ENCODE assay signal across 8 mouse cellular contexts in genomic region chr3:87952440-87952839, GRCm38 (mm10). TPM values are rescaled to one million over a fixed set of nuclear protein-coding genes. Genes with fewer than 3 reads are reported as not detected.
DNase-seq lines count a peak whose midpoint lies in the region; ATAC-seq and TF ChIP-seq lines count a peak whose summit lies in the region.

No protein-coding gene starts in this region.

- WGBS in heart, embryonic 16.5 days, result 4% methylated on average over 4 of the region's 5 CpGs
- WGBS in embryonic facial prominence, embryonic 15.5 days, result 7% methylated on average over 5 of the region's 5 CpGs
- WGBS in midbrain, postnatal 0 days, result 4% methylated on average over 4 of the region's 5 CpGs

- peak; percentile 77 for ATAC-seq in heart, embryonic 16.5 days (replicated peaks; ENCODE audit: extremely low read depth, insufficient read depth, low FRiP score)
- peak; percentile 75 for ATAC-seq in embryonic facial prominence, embryonic 15.5 days (ENCODE audit: insufficient number of reproducible peaks, low FRiP score, low TSS enrichment, low read depth)
- ATAC-seq in midbrain, postnatal 0 days (ENCODE audit: low FRiP score), result peak; percentile 47; the same call in 1 of the 2 replicates
- no peak for ATAC-seq in monocyte, adult 5-6 weeks (replicated peaks; ENCODE audit: insufficient number of reproducible peaks, low FRiP score, low TSS enrichment, poor library complexity, severe bottlenecking)
- no peak for ATAC-seq in megakaryocyte-erythroid progenitor cell, adult 5-6 weeks (replicated peaks; ENCODE audit: low FRiP score, low TSS enrichment, poor library complexity, severe bottlenecking)

- H3K4me2 ChIP-seq in heart, embryonic 16.5 days (ENCODE audit: low read depth, low read length), result peak overlapping the region; percentile 68
- peak overlapping the region; percentile 72 for H3K4me2 ChIP-seq in embryonic facial prominence, embryonic 15.5 days (replicated peaks)
- peak overlapping the region; percentile 25 for H3K4me2 ChIP-seq in midbrain, postnatal 0 days (ENCODE audit: low read depth, low read length, poor library complexity, severe bottlenecking)

- intact Hi-C loops in heart, postnatal 25 days (cut with DNase I), result no loop called here

- TF ChIP-seq CTCF in midbrain, postnatal 0 days (IDR thresholded peaks at IDR 0.05), result no peak

- no peaks in the 10 kb centered on the region for H3K36me3 ChIP-seq in heart, embryonic 16.5 days (ENCODE audit: control insufficient read depth, insufficient read depth)
- H3K36me3 ChIP-seq in embryonic facial prominence, embryonic 15.5 days, result peaks cover 11% of the 10 kb centered on the region
- H3K36me3 ChIP-seq in midbrain, postnatal 0 days (ENCODE audit: insufficient read depth, low read length), result no peaks in the 10 kb centered on the region

- H3K9ac ChIP-seq in heart, embryonic 16.5 days (ENCODE audit: low read length), result peak overlapping the region; percentile 58
- no peak overlapping the region for H3K9ac ChIP-seq in embryonic facial prominence, embryonic 15.5 days
- no peak overlapping the region for H3K9ac ChIP-seq in midbrain, postnatal 0 days (replicated peaks; ENCODE audit: low read length, poor library complexity, severe bottlenecking)

- no peaks in the 10 kb centered on the region for H3K9me3 ChIP-seq in heart, embryonic 16.5 days (replicated peaks; ENCODE audit: control insufficient read depth, low read length)
- H3K9me3 ChIP-seq in embryonic facial prominence, embryonic 15.5 days (replicated peaks), result no peaks in the 10 kb centered on the region
- no peaks in the 10 kb centered on the region for H3K9me3 ChIP-seq in midbrain, postnatal 0 days (ENCODE audit: low read length)

- peaks cover 44% of the 10 kb centered on the region for H3K27me3 ChIP-seq in heart, embryonic 16.5 days (ENCODE audit: control insufficient read depth, insufficient read depth, low read length)
- H3K27me3 ChIP-seq in embryonic facial prominence, embryonic 15.5 days, result no peaks in the 10 kb centered on the region
- 0 out of 2 replicates have a peak, but pooled peaks cover 4% of the 10 kb centered on the region for H3K27me3 ChIP-seq in midbrain, postnatal 0 days (ENCODE audit: insufficient read depth, low read length)

- H3K27ac ChIP-seq in heart, embryonic 16.5 days (ENCODE audit: low read length), result no peak overlapping the region
- peak overlapping the region; percentile 85 for H3K27ac ChIP-seq in embryonic facial prominence, embryonic 15.5 days (replicated peaks)
- peak overlapping the region; percentile 6; the same call in 1 of the 2 replicates for H3K27ac ChIP-seq in midbrain, postnatal 0 days (ENCODE audit: low read depth, low read length)

- no peak for DNase-seq in heart, postnatal 25 days (ENCODE audit: low spot score)
- DNase-seq in kidney, postnatal 14 days, result peak; percentile 43
- DNase-seq in midbrain, postnatal 0 days (ENCODE audit: low spot score), result peak; percentile 63
- DNase-seq in adrenal gland, postnatal 14 days, result no peak

- peaks cover 25% of the 10 kb centered on the region for H3K4me1 ChIP-seq in heart, embryonic 16.5 days (ENCODE audit: control insufficient read depth, insufficient read depth, low read length)
- H3K4me1 ChIP-seq in embryonic facial prominence, embryonic 15.5 days, result peaks cover 57% of the 10 kb centered on the region
- H3K4me1 ChIP-seq in midbrain, postnatal 0 days (ENCODE audit: insufficient read depth, low read length), result peaks cover 10% of the 10 kb centered on the region

- peak overlapping the region; percentile 46 for H3K4me3 ChIP-seq in heart, embryonic 16.5 days (ENCODE audit: low read length)
- peak overlapping the region; percentile 30 for H3K4me3 ChIP-seq in embryonic facial prominence, embryonic 15.5 days (replicated peaks)
- H3K4me3 ChIP-seq in midbrain, postnatal 0 days (ENCODE audit: low read depth, low read length), result peak overlapping the region; percentile 3; the same call in 1 of the 2 replicates

RNA-seq across cellular contexts. Expression of gene Crabp2, which starts 4.0 kb away (rescaled TPM):
- 7.8 and 10.1 TPM in 2 replicates for polyA plus RNA-seq in heart, embryonic 16.5 days (2015; fragmentation: Nextera tagmentation; extraction: Ambion mirVana)
- not detected for total RNA-seq in heart, postnatal 25 days (2021)
- polyA plus RNA-seq in embryonic facial prominence, embryonic 15.5 days (2015; fragmentation: Nextera tagmentation; extraction: Ambion mirVana), result 200 and 206 TPM in 2 replicates
- total RNA-seq in midbrain, postnatal 0 days (2014; rRNA removed), result 19.2 and 27.1 TPM in 2 replicates
- 49.0 and 50.8 TPM in 2 replicates for polyA plus RNA-seq in midbrain, postnatal 0 days (2015; fragmentation: Nextera tagmentation; extraction: Ambion mirVana)
- total RNA-seq in adrenal gland, postnatal 14 days (2021), result not detected in 2 replicates
- total RNA-seq in monocyte, adult 5-6 weeks (2017), result not detected in 3 replicates
- 2.8 TPM in 1 of 2 replicates, not detected in the other for total RNA-seq in megakaryocyte-erythroid progenitor cell, adult 5-6 weeks (2014; fragmentation: Nextera tagmentation)
- total RNA-seq in megakaryocyte-erythroid progenitor cell, adult 5-6 weeks (2017), result 1.2 TPM in 1 of 2 replicates, not detected in the other

RNA-seq across cellular contexts. Expression of gene Nes, which starts 18.4 kb away (rescaled TPM):
- polyA plus RNA-seq in heart, embryonic 16.5 days (2015; fragmentation: Nextera tagmentation; extraction: Ambion mirVana), result 9.5 and 13.4 TPM in 2 replicates
- total RNA-seq in heart, postnatal 25 days (2021), result 10 to 100 TPM; 20.9 to 25.1 TPM
- 41.9 and 57.3 TPM in 2 replicates for polyA plus RNA-seq in embryonic facial prominence, embryonic 15.5 days (2015; fragmentation: Nextera tagmentation; extraction: Ambion mirVana)
- total RNA-seq in midbrain, postnatal 0 days (2014; rRNA removed), result 22.4 and 37.1 TPM in 2 replicates
- polyA plus RNA-seq in midbrain, postnatal 0 days (2015; fragmentation: Nextera tagmentation; extraction: Ambion mirVana), result 8.2 and 8.8 TPM in 2 replicates
- total RNA-seq in adrenal gland, postnatal 14 days (2021), result 14.5 and 23.0 TPM in 2 replicates
- total RNA-seq in monocyte, adult 5-6 weeks (2017), result 0.58 to 2.0 TPM (median 1.6 TPM) in 3 replicates
- not detected in 2 replicates for total RNA-seq in megakaryocyte-erythroid progenitor cell, adult 5-6 weeks (2014; fragmentation: Nextera tagmentation)
- 0.84 TPM in 1 of 2 replicates, not detected in the other for total RNA-seq in megakaryocyte-erythroid progenitor cell, adult 5-6 weeks (2017)

RNA-seq across cellular contexts. Expression of gene Rrnad1, which starts 21.9 kb away (rescaled TPM):
- polyA plus RNA-seq in heart, embryonic 16.5 days (2015; fragmentation: Nextera tagmentation; extraction: Ambion mirVana), result 14.0 and 15.1 TPM in 2 replicates
- 1 to 10 TPM; 6.0 to 6.1 TPM for total RNA-seq in heart, postnatal 25 days (2021)
- polyA plus RNA-seq in embryonic facial prominence, embryonic 15.5 days (2015; fragmentation: Nextera tagmentation; extraction: Ambion mirVana), result 19.8 and 22.4 TPM in 2 replicates
- total RNA-seq in midbrain, postnatal 0 days (2014; rRNA removed), result 27.8 and 28.2 TPM in 2 replicates
- 17.6 and 19.1 TPM in 2 replicates for polyA plus RNA-seq in midbrain, postnatal 0 days (2015; fragmentation: Nextera tagmentation; extraction: Ambion mirVana)
- total RNA-seq in adrenal gland, postnatal 14 days (2021), result 13.9 and 15.6 TPM in 2 replicates
- total RNA-seq in monocyte, adult 5-6 weeks (2017), result 12.9 to 20.5 TPM (median 16.9 TPM) in 3 replicates
- total RNA-seq in megakaryocyte-erythroid progenitor cell, adult 5-6 weeks (2014; fragmentation: Nextera tagmentation), result 26.9 and 34.3 TPM in 2 replicates
- 4.1 and 10.0 TPM in 2 replicates for total RNA-seq in megakaryocyte-erythroid progenitor cell, adult 5-6 weeks (2017)

RNA-seq across cellular contexts. Expression of gene Isg20l2, which starts 22.3 kb away (rescaled TPM):
- 29.2 and 29.4 TPM in 2 replicates for polyA plus RNA-seq in heart, embryonic 16.5 days (2015; fragmentation: Nextera tagmentation; extraction: Ambion mirVana)
- total RNA-seq in heart, postnatal 25 days (2021), result 10 to 100 TPM; 12.1 to 12.4 TPM
- 54.5 and 56.2 TPM in 2 replicates for polyA plus RNA-seq in embryonic facial prominence, embryonic 15.5 days (2015; fragmentation: Nextera tagmentation; extraction: Ambion mirVana)
- total RNA-seq in midbrain, postnatal 0 days (2014; rRNA removed), result 20.5 and 21.0 TPM in 2 replicates
- 13.6 and 14.7 TPM in 2 replicates for polyA plus RNA-seq in midbrain, postnatal 0 days (2015; fragmentation: Nextera tagmentation; extraction: Ambion mirVana)
- 22.9 and 23.4 TPM in 2 replicates for total RNA-seq in adrenal gland, postnatal 14 days (2021)
- 33.3 to 49.0 TPM (median 35.4 TPM) in 3 replicates for total RNA-seq in monocyte, adult 5-6 weeks (2017)
- total RNA-seq in megakaryocyte-erythroid progenitor cell, adult 5-6 weeks (2014; fragmentation: Nextera tagmentation), result 65.1 and 78.0 TPM in 2 replicates
- total RNA-seq in megakaryocyte-erythroid progenitor cell, adult 5-6 weeks (2017), result 60.4 and 61.7 TPM in 2 replicates

RNA-seq across cellular contexts. Expression of gene Mrpl24, which starts 33.1 kb away (rescaled TPM):
- 66.1 and 68.4 TPM in 2 replicates for polyA plus RNA-seq in heart, embryonic 16.5 days (2015; fragmentation: Nextera tagmentation; extraction: Ambion mirVana)
- total RNA-seq in heart, postnatal 25 days (2021), result 10 to 100 TPM; 68.3 to 70.1 TPM
- polyA plus RNA-seq in embryonic facial prominence, embryonic 15.5 days (2015; fragmentation: Nextera tagmentation; extraction: Ambion mirVana), result 75.4 and 78.9 TPM in 2 replicates
- 41.3 and 41.7 TPM in 2 replicates for total RNA-seq in midbrain, postnatal 0 days (2014; rRNA removed)
- polyA plus RNA-seq in midbrain, postnatal 0 days (2015; fragmentation: Nextera tagmentation; extraction: Ambion mirVana), result 37.2 and 39.7 TPM in 2 replicates
- 115 and 119 TPM in 2 replicates for total RNA-seq in adrenal gland, postnatal 14 days (2021)
- total RNA-seq in monocyte, adult 5-6 weeks (2017), result 149 to 161 TPM (median 154 TPM) in 3 replicates
- total RNA-seq in megakaryocyte-erythroid progenitor cell, adult 5-6 weeks (2014; fragmentation: Nextera tagmentation), result 147 and 201 TPM in 2 replicates
- total RNA-seq in megakaryocyte-erythroid progenitor cell, adult 5-6 weeks (2017), result 116 and 118 TPM in 2 replicates

Comparison
In these comparisons a context has a peak if more than half of its experiments do, and no peak if none do; other contexts are left out.
1. ATAC-seq: peak in heart, embryonic 16.5 days (single experiment), embryonic facial prominence, embryonic 15.5 days (single experiment) and midbrain, postnatal 0 days (single experiment); none in monocyte, adult 5-6 weeks (single experiment) and megakaryocyte-erythroid progenitor cell, adult 5-6 weeks (single experiment).
2. DNase-seq: peak in kidney, postnatal 14 days (single experiment) and midbrain, postnatal 0 days (single experiment); none in heart, postnatal 25 days (single experiment) and adrenal gland, postnatal 14 days (single experiment).
3. Peak in every context shown above with its lines, with median percentiles within 50 percentile points of each other: H3K4me2 ChIP-seq and H3K4me3 ChIP-seq.